Mouse (Mus musculus) adrenal gland, postnatal 0 days (tissue): ENCODE data around the gene Sobp. TPM values are rescaled to one million over a fixed set of nuclear protein-coding genes. Genes with fewer than 3 reads are reported as not detected.

Source experiments
- polyA plus RNA-seq: library from polyadenylated mRNA; unstranded; fragments of >200 nt; fragmentation: Nextera tagmentation; extraction: Ambion mirVana; gene quantifications from 2 replicates; pipeline ENCODE4 v1.2.1, GENCODE M21; 2015

Gene Sobp
- 1.5 and 1.9 TPM in 2 replicates for polyA plus RNA-seq

GRCm38 (mm10) chr10:43174326-43175155 is at the start of gene Sobp, which contains the start of gene 9030612E09Rik:
Gene Sobp, minus strand, starts transcription at chr10:43174530.
Gene 9030612E09Rik, plus strand, starts transcription at chr10:43174704.

GRCm38 (mm10) chr10:43220910-43221625 is 46.7 kb upstream of the Sobp start, which contains the start of gene Pdss2:
Gene Pdss2, plus strand, starts transcription at chr10:43221486.

Other genes with a start within 250 kb of the Sobp start
- 0.50 and 0.55 TPM in 2 replicates for gene 9030612E09Rik, start 174 bp upstream of the Sobp start, polyA plus RNA-seq
- gene Pdss2, start 47.0 kb upstream of the Sobp start, polyA plus RNA-seq: 8.2 and 12.4 TPM in 2 replicates